ENCODE assay signal across 8 mouse cellular contexts in the genomic region with DNA sequence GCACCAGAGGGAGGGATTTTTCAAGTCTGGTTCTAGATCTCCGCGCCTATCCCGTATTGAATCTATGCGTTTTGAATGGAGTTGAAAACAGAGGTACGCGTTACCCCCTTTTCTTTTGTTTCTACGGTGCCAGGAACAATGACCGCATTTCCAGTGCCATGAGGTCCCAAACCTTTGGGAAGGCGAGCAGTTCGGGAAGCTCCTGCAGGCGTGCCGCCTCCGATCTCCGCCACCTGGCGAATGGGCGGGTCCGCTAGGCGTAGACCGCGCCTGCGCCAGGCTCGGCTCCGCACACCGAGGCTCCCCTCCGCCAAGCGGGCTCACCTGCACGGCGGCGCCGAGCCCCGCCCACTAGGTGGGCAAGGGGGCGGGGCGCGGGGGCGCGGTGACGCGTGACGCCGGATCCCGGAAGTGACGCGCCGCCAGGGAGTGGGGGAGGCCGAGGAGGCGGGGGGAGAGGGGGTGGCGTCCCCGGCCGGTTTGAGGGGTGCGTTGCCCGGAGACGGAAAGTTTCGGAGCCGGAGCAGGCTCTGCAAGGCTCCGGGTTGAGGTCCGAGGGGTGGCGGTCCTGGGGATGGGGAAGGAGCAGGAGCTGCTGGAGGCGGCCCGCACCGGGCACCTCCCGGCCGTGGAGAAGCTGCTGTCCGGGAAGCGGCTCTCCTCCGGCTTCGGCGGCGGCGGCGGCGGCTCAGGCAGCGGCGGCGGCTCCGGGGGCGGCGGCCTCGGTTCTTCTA. TPM values are rescaled to one million over a fixed set of nuclear protein-coding genes. Genes with fewer than 3 reads are reported as not detected.
DNase-seq lines count a peak whose midpoint lies in the region; ATAC-seq and TF ChIP-seq lines count a peak whose summit lies in the region.

Gene Anks1 (plus strand): TSS at position 419 of the 734 bp plus-strand sequence.

- peak; percentile 73 for DNase-seq in ES-E14 (ENCODE audit: low read depth, low spot score)
- DNase-seq in cerebellum, adult 11 months, result peak; percentile 85
- DNase-seq in heart, postnatal 25 days (ENCODE audit: low spot score), result peak; percentile 68
- peak; percentile 46 to 63 for DNase-seq in layer of hippocampus, adult 8-10 months (ENCODE audit: low spot score in 2 of 2)
- DNase-seq in ovary, postnatal 10 days (ENCODE audit: low spot score), result peak; percentile 83
- DNase-seq in thymus, postnatal 10 days (ENCODE audit: low spot score in 2 of 2), result peak; percentile 84 to 94

- in situ Hi-C loops in ES-E14 (cut with MboI; ENCODE audit: low sequenced_read_pairs in 2 of 2, unreplicated experiment in 2 of 2), result no loop called here

- no peaks in the 10 kb centered on the region; a peak in 1 of 4 replicates for H3K4me1 ChIP-seq in ES-E14 (ENCODE audit: control insufficient read depth in 2 of 2, insufficient read depth in 2 of 2, low read length in 2 of 2, poor library complexity in 1 of 2)
- H3K4me1 ChIP-seq in forebrain, embryonic 15.5 days, result peaks cover 44% of the 10 kb centered on the region
- H3K4me1 ChIP-seq in lung, embryonic 16.5 days (replicated peaks; ENCODE audit: control insufficient read depth, insufficient read depth, low read length), result peaks cover 22% of the 10 kb centered on the region

- no peaks in the 10 kb centered on the region for H3K27me3 ChIP-seq in forebrain, embryonic 15.5 days
- H3K27me3 ChIP-seq in lung, embryonic 16.5 days (ENCODE audit: control insufficient read depth, insufficient read depth, low read depth, low read length), result no peaks in the 10 kb centered on the region

- under 1% methylated on average over 78 of the region's 78 CpGs for WGBS in forebrain, embryonic 15.5 days
- under 1% methylated on average over 63 of the region's 78 CpGs for WGBS in lung, embryonic 16.5 days

- H3K9ac ChIP-seq in ES-E14 (ENCODE audit: insufficient read depth, low read depth, low read length, poor library complexity, severe bottlenecking), result peak within 1 kb of the TSS; percentile 82
- H3K9ac ChIP-seq in forebrain, embryonic 15.5 days (replicated peaks), result peak within 1 kb of the TSS; percentile 71
- peak within 1 kb of the TSS; percentile 86 for H3K9ac ChIP-seq in lung, embryonic 16.5 days (ENCODE audit: low read length)

- intact Hi-C loops in heart, postnatal 25 days (cut with DNase I), result loop anchor here (2.0 to 5.0 kb wide), 4 partner anchors 67 to 253 kb away; no protein-coding TSS in a partner anchor

- peak within 1 kb of the TSS; percentile 93 for H3K4me2 ChIP-seq in forebrain, embryonic 15.5 days (replicated peaks)
- H3K4me2 ChIP-seq in lung, embryonic 16.5 days (ENCODE audit: low read depth, low read length), result peak within 1 kb of the TSS; percentile 94

- no peaks in the 10 kb centered on the region for H3K9me3 ChIP-seq in ES-E14 (ENCODE audit: control insufficient read depth, insufficient read depth, low read depth, low read length)
- H3K9me3 ChIP-seq in forebrain, embryonic 15.5 days, result no peaks in the 10 kb centered on the region
- H3K9me3 ChIP-seq in lung, embryonic 16.5 days (ENCODE audit: control insufficient read depth, low read length), result no peaks in the 10 kb centered on the region

- H3K4me3 ChIP-seq in ES-E14 (ENCODE audit: insufficient read depth in 1 of 2, low read depth in 1 of 2, low read length in 2 of 2, poor library complexity in 1 of 2, severe bottlenecking in 1 of 2), result peak within 1 kb of the TSS; percentile 76 to 89
- H3K4me3 ChIP-seq in forebrain, embryonic 15.5 days, result peak within 1 kb of the TSS; percentile 98
- H3K4me3 ChIP-seq in lung, embryonic 16.5 days (ENCODE audit: low read length), result peak within 1 kb of the TSS; percentile 90

- H3K27ac ChIP-seq in ES-E14 (ENCODE audit: insufficient read depth, low read depth, low read length, poor library complexity, severe bottlenecking), result no peak within 1 kb of the TSS; the same call in 1 of the 2 replicates
- peak within 1 kb of the TSS; percentile 88 for H3K27ac ChIP-seq in forebrain, embryonic 15.5 days (replicated peaks)
- H3K27ac ChIP-seq in lung, embryonic 16.5 days (ENCODE audit: low read length), result peak within 1 kb of the TSS; percentile 73

- ATAC-seq in forebrain, embryonic 15.5 days (replicated peaks), result peak; percentile 88
- peak; percentile 91 for ATAC-seq in lung, embryonic 16.5 days (ENCODE audit: low read depth)

- no peaks in the 10 kb centered on the region; the same call in 1 of the 2 replicates for H3K36me3 ChIP-seq in ES-E14 (ENCODE audit: control insufficient read depth, insufficient read depth, low read length, poor library complexity, severe bottlenecking)
- peaks cover 6% of the 10 kb centered on the region; the same call in 1 of the 2 replicates for H3K36me3 ChIP-seq in forebrain, embryonic 15.5 days
- H3K36me3 ChIP-seq in lung, embryonic 16.5 days (ENCODE audit: control insufficient read depth, insufficient read depth, low read length), result peaks cover 7% of the 10 kb centered on the region; the same call in 1 of the 2 replicates

TF ChIP-seq in ES-E14, 5 proteins besides CTCF, POLR2A, EP300 and RAD21:
- TF ChIP-seq HCFC1 (IDR thresholded peaks at IDR 0.05; ENCODE audit: borderline replicate concordance, insufficient read depth, low read length) (peak; percentile 49; the same call in 1 of the 2 replicates), CHD2 (IDR thresholded peaks at IDR 0.05; ENCODE audit: low read depth, low read length) (no peak)

RNA-seq across cellular contexts. Expression of gene Anks1, which starts in this region (rescaled TPM):
- 20.9 and 24.7 TPM in 2 replicates for total RNA-seq in ES-E14 (2012; rRNA removed)
- 35.3 and 38.6 TPM in 2 replicates for polyA plus RNA-seq in forebrain, embryonic 15.5 days (2015; fragmentation: Nextera tagmentation; extraction: Ambion mirVana)
- total RNA-seq in heart, postnatal 25 days (2021), result 10 to 100 TPM; 56.8 to 61.6 TPM
- total RNA-seq in layer of hippocampus, adult 8-10 months (2022), result 10 to 100 TPM; 40.2 to 47.4 (median 41.6) TPM
- polyA plus RNA-seq in lung, embryonic 16.5 days (2015; fragmentation: Nextera tagmentation; extraction: Ambion mirVana), result 18.1 and 20.2 TPM in 2 replicates
